Mouse (Mus musculus): ENCODE measurements at regions not wholly inside any gene's neighbourhood (a gene's known extent, or its start where the extent isn't known, plus 50 kb on each side); places are given as distances from the start of the nearest gene placed in this dataset.

DNA sequence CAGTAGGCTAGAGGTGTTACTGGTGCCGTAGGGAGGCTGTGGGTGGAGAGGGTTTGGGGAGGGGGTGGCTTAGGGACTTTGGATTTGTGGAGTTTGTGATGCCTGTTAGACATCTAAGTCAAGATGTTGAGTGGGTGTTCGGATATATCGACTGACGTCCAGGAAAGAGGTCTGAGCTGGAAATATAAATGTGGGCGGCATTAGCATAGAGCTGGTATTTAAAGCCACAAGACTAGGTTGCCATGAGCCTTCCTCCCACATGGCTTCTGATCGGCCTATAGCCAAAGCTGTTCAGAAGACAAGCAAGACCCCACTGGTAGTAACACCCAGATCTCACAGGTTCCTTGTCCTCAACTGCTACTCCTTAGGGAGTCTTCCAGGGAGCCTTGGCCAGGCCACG lies 184.9 kb downstream of the Tle3 start:
- TF ChIP-seq CTCF (conservative IDR thresholded peaks at IDR 0.05; ENCODE audit: insufficient read depth, insufficient read length, low read depth, low read length) (no peak), POLR2A (IDR thresholded peaks at IDR 0.05; ENCODE audit: low read depth, low read length) (no peak)
